Mouse (Mus musculus) kidney, embryonic 16.5 days (tissue): Measurements from ENCODE around the gene Nubpl. TPM values are rescaled to one million over a fixed set of nuclear protein-coding genes. Genes with fewer than 3 reads are reported as not detected.
"Not testable (repeated sequence)": the region's sequence is repeated elsewhere in the genome, so short reads cannot be mapped to it uniquely, and the experiment has no call there.

Experiments used
- ATAC-seq: fragments of 200-750 bp; cut with Nextera tagmentation; 2 replicates; pipeline ENCODE4 v1.8.0; 2017; ENCODE audit warnings: moderate TSS enrichment; ENCODE audit not compliant: low FRiP score, low TSS enrichment
- H3K27ac ChIP-seq: fragments of 300-500 bp; sonication (generic); 2 replicates; pipeline ENCODE4 v1.5.1; 2014; ENCODE audit warnings: low read length
- H3K27me3 ChIP-seq: fragments of 300-500 bp; sonication (generic); 2 replicates; pipeline ENCODE4 v1.6.1; 2014; ENCODE audit warnings: low read length, control low read depth, mixed read lengths; ENCODE audit not compliant: insufficient read depth
- H3K36me3 ChIP-seq: fragments of 300-500 bp; sonication (generic); 2 replicates; pipeline ENCODE4 v1.6.1; 2014; ENCODE audit warnings: low read length, control low read depth, mixed read lengths; ENCODE audit not compliant: insufficient read depth
- H3K4me1 ChIP-seq: fragments of 300-500 bp; sonication (generic); 2 replicates; pipeline ENCODE4 v1.6.1; 2014; ENCODE audit warnings: low read length, control low read depth, mixed read lengths; ENCODE audit not compliant: insufficient read depth
- H3K4me2 ChIP-seq: fragments of 300-500 bp; sonication (generic); replicated peaks from 2 replicates; pipeline ENCODE4 v1.6.1; 2014; ENCODE audit warnings: low read depth, low read length
- H3K4me3 ChIP-seq: fragments of 300-500 bp; sonication (generic); 2 replicates; pipeline ENCODE4 v1.5.1; 2014; ENCODE audit warnings: mild to moderate bottlenecking, low read length
- H3K9ac ChIP-seq: fragments of 300-500 bp; sonication (generic); replicated peaks from 2 replicates; pipeline ENCODE4 v1.6.1; 2014; ENCODE audit warnings: low read length
- H3K9me3 ChIP-seq: fragments of 300-500 bp; sonication (generic); 2 replicates; pipeline ENCODE4 v1.6.1; 2016; ENCODE audit warnings: low read length, control low read depth
- WGBS: fragments of 180-500 bp; shearing (Covaris S2); extraction: QIAGEN DNeasy Blood & Tissue Kit; methylation state at CpG from one replicate; pipeline ENCODE4 v1.1.7; 2014; 5-methylcytosine and 5-hydroxymethylcytosine counted together
- polyA plus RNA-seq: library from polyadenylated mRNA; unstranded; fragments of >200 nt; fragmentation: Nextera tagmentation; extraction: Ambion mirVana; gene quantifications from 2 replicates; pipeline ENCODE4 v1.2.1, GENCODE M21; 2015

Nubpl gene
- polyA plus RNA-seq, 1 experiment from 2014 or later, result 16.8 TPM

GRCm38 (mm10) chr12:52224954-52225353, 127.4 kb downstream of the Nubpl start:
- no peaks in the 10 kb centered on the region for H3K9me3 ChIP-seq
- no peaks in the 10 kb centered on the region for H3K4me1 ChIP-seq
- no peak overlapping the region for H3K4me2 ChIP-seq
- 87% methylated on average over 4 of the region's 4 CpGs for WGBS
- ATAC-seq, result no peak
- no peak overlapping the region for H3K27ac ChIP-seq
- no peaks in the 10 kb centered on the region for H3K27me3 ChIP-seq
- H3K36me3 ChIP-seq, result no peaks in the 10 kb centered on the region
- H3K9ac ChIP-seq, result no peak overlapping the region
- no peak overlapping the region for H3K4me3 ChIP-seq

- Histone ChIP-seq H3K27ac (no peak overlapping the region), H3K4me2 (no peak overlapping the region), H3K4me1 (no peaks in the 10 kb centered on the region), H3K9me3 (no peaks in the 10 kb centered on the region), H3K27me3 (no peaks in the 10 kb centered on the region), H3K36me3 (no peaks in the 10 kb centered on the region), H3K4me3 (no peak overlapping the region), H3K9ac (no peak overlapping the region)
- no peak for ATAC-seq
- 92% methylated on average over 3 of the region's 3 CpGs for WGBS
Observed at GRCm38 (mm10) chr12:52228746-52229145, 131.2 kb downstream of the Nubpl start.

GRCm38 (mm10) chr12:52231929-52232328, 134.4 kb downstream of the Nubpl start:
- H3K4me2 ChIP-seq, ATAC-seq, H3K27me3 ChIP-seq, H3K27ac ChIP-seq, H3K4me3 ChIP-seq, H3K4me1 ChIP-seq, H3K9ac ChIP-seq, H3K9me3 ChIP-seq, H3K36me3 ChIP-seq: not testable (repeated sequence)
- 89% methylated on average over 1 of the region's 3 CpGs for WGBS

- Histone ChIP-seq H3K4me1 (0 out of 2 replicates have a peak, but pooled peaks cover 3% of the 10 kb centered on the region), H3K9ac (no peak overlapping the region), H3K27ac (no peak overlapping the region), H3K4me3 (no peak overlapping the region), H3K27me3 (no peaks in the 10 kb centered on the region), H3K9me3 (no peaks in the 10 kb centered on the region), H3K36me3 (no peaks in the 10 kb centered on the region), H3K4me2 (no peak overlapping the region)
- ATAC-seq, result no peak
- WGBS, result 87% methylated on average over 2 of the region's 2 CpGs
Observed at GRCm38 (mm10) chr12:52242712-52243111, 145.2 kb downstream of the Nubpl start.

GRCm38 (mm10) chr12:52247438-52247837, 149.9 kb downstream of the Nubpl start:
- Histone ChIP-seq H3K36me3 (no peaks in the 10 kb centered on the region), H3K4me2 (no peak overlapping the region), H3K9me3 (no peaks in the 10 kb centered on the region), H3K27ac (no peak overlapping the region), H3K4me1 (0 out of 2 replicates have a peak, but pooled peaks cover 4% of the 10 kb centered on the region), H3K27me3 (no peaks in the 10 kb centered on the region), H3K4me3 (no peak overlapping the region), H3K9ac (no peak overlapping the region)
- peak; percentile 65 for ATAC-seq
- 47% methylated on average over 9 of the region's 9 CpGs for WGBS

DNA sequence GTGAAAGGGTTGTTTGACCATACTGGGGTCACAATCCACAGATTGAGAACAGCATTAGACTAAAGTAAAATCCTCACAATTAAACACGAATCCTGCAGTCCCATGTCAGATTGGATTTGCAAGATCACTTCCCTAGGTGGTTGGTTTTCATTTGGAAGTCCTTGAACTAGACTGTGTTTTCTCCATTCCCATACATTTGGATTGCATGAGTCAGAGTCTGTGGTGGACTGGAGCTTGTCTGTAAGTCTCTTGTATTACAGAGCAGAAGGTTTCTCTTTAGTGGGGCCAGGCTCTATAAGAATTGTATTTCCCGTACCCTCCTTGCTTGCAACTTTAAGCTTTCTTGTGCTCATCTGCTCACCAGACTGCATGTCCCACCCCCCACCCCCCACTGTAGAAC, 151.0 kb downstream of the Nubpl start:
- Histone ChIP-seq H3K4me3 (no peak overlapping the region), H3K9ac (no peak overlapping the region), H3K27ac (no peak overlapping the region), H3K4me1 (0 out of 2 replicates have a peak, but pooled peaks cover 4% of the 10 kb centered on the region), H3K9me3 (no peaks in the 10 kb centered on the region), H3K4me2 (no peak overlapping the region), H3K36me3 (no peaks in the 10 kb centered on the region), H3K27me3 (no peaks in the 10 kb centered on the region)
- 69% methylated on average over 2 of the region's 2 CpGs for WGBS
- ATAC-seq, result no peak

- WGBS, result 74% methylated on average over 5 of the region's 5 CpGs
- ATAC-seq, result no peak
- Histone ChIP-seq H3K4me2 (no peak overlapping the region), H3K4me1 (no peaks in the 10 kb centered on the region), H3K9me3 (no peaks in the 10 kb centered on the region), H3K27ac (no peak overlapping the region), H3K36me3 (no peaks in the 10 kb centered on the region), H3K27me3 (no peaks in the 10 kb centered on the region), H3K4me3 (no peak overlapping the region), H3K9ac (no peak overlapping the region)
Observed at GRCm38 (mm10) chr12:52254089-52254488, 156.6 kb downstream of the Nubpl start.

- 88% methylated on average over 2 of the region's 2 CpGs for WGBS
Observed at GRCm38 (mm10) chr12:52268131-52268530, 170.6 kb downstream of the Nubpl start.

GRCm38 (mm10) chr12:52272828-52273227, 175.3 kb downstream of the Nubpl start:
- no peaks in the 10 kb centered on the region for H3K36me3 ChIP-seq
- no peak overlapping the region for H3K9ac ChIP-seq
- H3K27me3 ChIP-seq, result no peaks in the 10 kb centered on the region
- H3K27ac ChIP-seq, result no peak overlapping the region
- no peaks in the 10 kb centered on the region for H3K9me3 ChIP-seq
- no peaks in the 10 kb centered on the region for H3K4me1 ChIP-seq
- WGBS, result 45% methylated on average over 1 of the region's 1 CpGs
- no peak overlapping the region for H3K4me2 ChIP-seq
- no peak for ATAC-seq
- no peak overlapping the region for H3K4me3 ChIP-seq

More at GRCm38 (mm10) chr12:52268131-52268530, 170.6 kb downstream of the Nubpl start:
- Histone ChIP-seq H3K4me3 (no peak overlapping the region), H3K27ac (no peak overlapping the region), H3K27me3 (no peaks in the 10 kb centered on the region), H3K9me3 (no peaks in the 10 kb centered on the region), H3K4me2 (no peak overlapping the region), H3K36me3 (no peaks in the 10 kb centered on the region), H3K9ac (no peak overlapping the region), H3K4me1 (no peaks in the 10 kb centered on the region)
- ATAC-seq, result no peak

GRCm38 (mm10) chr12:52276320-52276719, 178.8 kb downstream of the Nubpl start:
- no peak overlapping the region for H3K9ac ChIP-seq
- H3K4me3 ChIP-seq, result no peak overlapping the region
- no peaks in the 10 kb centered on the region for H3K4me1 ChIP-seq
- H3K4me2 ChIP-seq, result no peak overlapping the region
- ATAC-seq, result no peak
- 41% methylated on average over 1 of the region's 1 CpGs for WGBS
- H3K27ac ChIP-seq, result no peak overlapping the region
- no peaks in the 10 kb centered on the region for H3K9me3 ChIP-seq
- H3K27me3 ChIP-seq, result no peaks in the 10 kb centered on the region
- H3K36me3 ChIP-seq, result no peaks in the 10 kb centered on the region
